Mouse (Mus musculus) common myeloid progenitor, adult 5-6 weeks (primary cell): ENCODE results near the gene Stx17. TPM values are rescaled to one million over a fixed set of nuclear protein-coding genes. Genes with fewer than 3 reads are reported as not detected.

Experiments used
- ATAC-seq: replicated peaks from 2 replicates; pipeline ENCODE4 v1.8.0; 2016; ENCODE audit warnings: low read depth, mild to moderate bottlenecking, moderate TSS enrichment, inconsistent platforms; ENCODE audit not compliant: poor library complexity, severe bottlenecking
- total RNA-seq: library from RNA; stranded (forward); fragments of 200-1000, 187-1606 nt; gene quantifications from 2 replicates; pipeline ENCODE4 v1.2.3, GENCODE M21; 2017

Gene Stx17
- total RNA-seq, 1 experiment from 2014 or later, result 30.3 TPM

DNA sequence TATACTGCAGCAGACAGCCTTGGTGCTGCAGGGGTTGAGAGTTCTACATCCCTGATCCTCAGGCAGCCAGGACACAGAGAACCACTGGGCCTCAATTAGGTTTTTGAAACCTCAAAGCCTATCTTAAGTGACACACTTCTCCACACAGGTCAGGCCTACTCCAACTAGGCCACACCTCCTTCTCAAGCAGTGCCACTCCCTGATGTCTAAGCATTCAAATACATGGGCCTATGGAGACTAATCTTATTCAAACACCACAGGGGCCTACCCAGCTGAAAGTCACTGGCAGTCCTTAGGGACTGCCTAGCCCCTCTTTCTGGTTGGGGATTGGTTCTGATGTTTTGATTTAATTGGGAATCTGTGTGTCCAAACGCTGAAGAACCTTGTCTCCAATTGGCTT is 31.1 kb downstream of the Stx17 start:
- ATAC-seq, result 0 out of 2 replicates have a peak, but pooled peaks have one; percentile 36

DNA sequence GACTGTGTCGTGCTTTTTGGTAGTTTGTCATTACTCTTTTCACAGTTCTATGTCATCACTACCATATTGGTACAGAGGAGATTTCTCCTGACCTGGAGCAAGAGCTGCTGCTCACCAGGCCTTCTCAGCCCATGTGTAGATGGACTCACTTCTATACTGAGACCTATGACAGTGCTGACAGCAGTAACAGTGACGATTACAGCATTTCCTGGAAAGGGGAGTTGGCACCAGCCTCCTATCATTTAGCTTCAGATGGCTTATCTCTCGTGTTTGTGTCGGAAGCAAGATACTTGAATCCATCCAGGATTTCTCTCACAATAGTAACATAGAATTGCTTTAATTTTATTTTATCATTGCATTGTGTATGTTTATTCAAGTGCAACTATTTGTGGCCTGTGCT is 35.7 kb downstream of the Stx17 start:
- ATAC-seq, result no peak

DNA sequence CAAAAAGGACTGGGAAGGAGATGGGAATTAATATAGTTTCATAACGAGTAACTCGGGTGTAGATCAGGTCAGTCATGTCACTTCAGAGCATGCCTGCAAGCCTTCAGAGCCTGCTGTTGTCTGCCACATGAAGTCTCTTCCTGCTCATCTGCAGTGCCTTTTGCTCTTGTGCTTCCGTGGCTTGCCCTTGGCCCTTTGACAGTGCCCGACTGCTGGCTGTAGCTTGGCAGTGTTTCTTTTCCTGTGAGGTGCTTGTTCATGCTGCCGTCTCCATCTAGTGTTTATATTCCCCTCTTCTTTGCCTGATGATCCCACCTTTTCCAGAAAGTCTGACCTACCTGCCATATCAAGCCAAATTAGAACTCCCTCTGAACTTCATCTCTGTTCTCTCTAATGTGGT is 39.1 kb downstream of the Stx17 start:
- ATAC-seq, result no peak

DNA sequence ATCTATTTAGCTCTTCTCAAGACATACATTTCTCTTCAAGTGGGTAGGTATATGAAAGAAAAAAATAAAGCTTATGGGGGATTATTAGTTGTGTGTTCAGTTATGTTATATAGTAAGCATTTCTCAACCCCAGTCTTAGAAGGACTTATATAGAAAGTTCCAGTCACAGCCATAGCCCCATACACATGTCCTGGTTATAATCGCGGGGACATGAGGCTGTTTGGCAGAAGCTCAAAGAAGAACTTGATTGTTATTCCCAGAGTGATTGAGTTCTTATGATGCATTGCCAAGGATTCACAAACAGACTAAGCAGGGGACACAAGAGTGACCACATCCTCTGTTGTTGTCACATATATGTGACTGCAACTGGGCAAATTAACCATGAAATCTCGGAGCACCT is 51.0 kb downstream of the Stx17 start:
- ATAC-seq, result no peak

DNA sequence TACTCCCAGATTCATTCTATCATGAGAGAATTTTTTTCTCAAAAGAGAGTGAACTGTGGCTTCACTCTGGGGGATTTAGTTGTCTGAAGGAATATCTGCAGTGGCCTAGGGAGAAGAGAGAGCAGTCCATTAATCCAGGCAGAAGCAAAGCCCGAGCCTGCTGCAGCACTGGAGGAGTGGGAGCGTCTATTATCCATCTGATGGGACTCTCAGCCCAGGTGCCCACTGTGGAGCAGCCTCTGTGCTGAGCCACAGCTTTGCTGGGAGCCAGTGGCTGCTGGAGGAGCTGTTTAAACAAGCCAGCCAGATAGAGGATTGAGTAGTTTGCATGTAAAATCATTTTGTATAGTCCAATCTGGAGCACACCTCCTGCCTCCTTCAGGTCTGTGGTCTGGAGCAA is 56.2 kb downstream of the Stx17 start:
- ATAC-seq, result no peak

DNA sequence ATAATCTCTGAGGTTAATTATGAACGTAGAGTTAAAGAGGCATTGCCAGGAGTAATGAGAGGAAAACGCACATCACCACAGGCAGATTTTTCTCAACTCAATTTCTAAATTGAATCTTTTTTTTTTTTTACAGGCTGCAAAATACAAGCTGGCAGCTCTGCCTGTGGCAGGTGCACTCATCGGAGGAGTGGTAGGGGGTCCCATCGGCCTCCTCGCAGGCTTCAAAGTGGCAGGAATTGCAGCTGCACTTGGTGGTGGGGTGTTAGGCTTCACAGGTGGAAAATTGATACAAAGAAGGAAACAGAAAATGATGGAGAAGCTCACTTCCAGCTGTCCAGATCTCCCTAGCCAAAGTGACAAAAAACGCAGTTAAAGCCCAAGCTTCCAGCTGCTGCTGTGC is 56.7 kb downstream of the Stx17 start:
- ATAC-seq, result no peak

DNA sequence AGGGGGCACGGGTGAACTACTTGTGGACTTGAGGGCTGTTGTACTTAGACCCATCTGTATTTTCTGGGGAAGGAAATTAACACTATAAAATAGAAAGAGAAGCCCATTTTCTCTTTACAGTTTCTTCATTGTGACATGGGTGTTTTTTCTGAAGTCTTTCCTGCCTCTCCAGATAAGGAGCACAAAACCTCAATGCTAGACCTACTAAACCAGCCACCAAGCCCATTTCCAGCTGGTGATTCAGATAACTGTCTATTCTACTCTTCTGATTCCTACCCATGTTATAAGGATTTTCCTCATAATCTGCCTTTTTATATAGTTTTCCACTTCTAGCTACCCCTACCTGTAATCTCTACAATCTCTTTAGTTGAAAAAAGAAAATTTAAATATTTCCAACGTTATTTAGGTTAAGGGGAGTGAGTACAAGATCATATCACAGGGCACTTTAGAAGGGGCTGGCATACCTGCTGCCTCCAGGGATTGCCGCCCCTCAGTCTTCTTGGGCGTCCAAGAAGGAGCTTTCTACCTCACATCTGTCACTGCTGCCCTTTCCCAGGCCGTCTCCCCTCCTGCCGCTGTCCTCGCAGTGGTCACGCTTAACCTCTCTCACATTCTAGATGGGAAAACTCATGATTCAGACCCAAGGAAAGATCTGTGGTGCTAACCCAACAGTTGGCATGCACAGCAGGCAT is 57.5 kb downstream of the Stx17 start:
- peak; percentile 97 for ATAC-seq

DNA sequence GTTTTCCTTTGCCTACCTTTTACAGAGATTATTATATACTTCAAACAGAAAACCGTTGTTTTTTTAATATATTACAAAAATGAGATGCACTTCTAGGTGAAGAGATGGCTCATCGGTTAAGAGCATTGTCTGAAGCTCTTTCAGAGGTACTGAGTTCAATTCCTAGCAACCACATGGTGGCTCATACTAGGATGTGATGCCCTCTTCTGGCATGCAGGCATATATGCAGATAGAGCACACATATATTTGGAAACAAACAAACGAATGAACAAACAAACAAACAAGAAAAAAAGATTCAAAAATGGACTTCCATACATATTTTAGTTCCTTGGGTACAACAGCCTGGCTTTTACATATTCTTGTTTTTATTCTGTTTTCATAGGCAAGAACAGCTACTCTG is 73.2 kb downstream of the Stx17 start:
- no peak for ATAC-seq

DNA sequence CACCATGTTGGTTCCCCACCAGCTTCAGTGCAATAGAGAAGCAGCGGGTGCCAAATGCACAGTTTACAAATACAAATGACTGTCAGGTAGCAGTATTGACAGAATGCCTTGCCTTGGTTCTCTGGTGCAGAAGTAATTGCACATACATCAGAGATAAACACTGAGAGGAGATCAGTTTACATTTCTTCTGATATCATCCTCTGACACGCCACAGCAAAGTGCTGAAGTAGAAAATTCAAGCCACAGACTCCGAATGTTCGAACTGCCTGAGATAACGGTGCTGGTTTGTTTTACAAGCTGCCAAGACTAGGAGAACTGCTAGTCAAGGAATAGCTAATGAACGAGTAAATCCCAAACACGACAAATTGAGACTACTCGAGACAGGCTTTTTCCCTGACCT is 73.7 kb downstream of the Stx17 start:
- ATAC-seq, result no peak

DNA sequence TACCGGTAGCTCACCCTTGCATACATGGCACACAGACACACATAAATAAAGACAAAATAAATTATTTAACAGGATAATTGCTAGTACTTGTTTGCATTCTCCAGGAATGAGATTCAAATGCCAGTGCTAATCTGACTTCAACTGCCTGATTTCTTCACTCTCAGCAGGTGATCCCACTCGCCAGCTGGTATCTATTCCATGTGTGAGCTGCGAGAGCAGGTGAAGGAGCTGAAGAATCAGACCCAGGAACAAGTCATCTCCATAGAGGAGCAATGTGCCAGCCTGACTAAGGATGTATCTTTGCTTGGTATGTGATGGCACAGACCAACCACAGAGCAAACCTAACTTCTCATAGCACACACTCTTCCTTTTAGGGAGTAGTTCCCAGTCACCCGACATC is 78.8 kb downstream of the Stx17 start:
- ATAC-seq, result no peak

DNA sequence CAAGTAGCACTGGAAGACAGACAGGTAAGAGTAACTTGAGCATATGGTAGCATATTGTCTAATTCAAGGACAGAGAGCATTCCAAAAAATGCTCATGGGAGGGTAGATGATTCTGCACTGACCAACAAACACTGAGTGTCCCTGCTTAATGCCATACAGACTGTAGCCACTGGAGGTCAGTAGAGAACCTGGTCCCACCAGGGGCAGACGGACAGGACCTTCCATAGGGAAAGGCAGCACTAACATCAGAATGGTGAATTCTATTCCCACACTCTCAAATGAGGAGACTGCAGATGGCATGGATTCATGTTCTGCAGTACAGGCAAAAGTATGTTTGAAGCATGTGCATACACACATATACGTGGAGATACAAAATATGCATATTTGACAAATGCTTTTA is 100.5 kb downstream of the Stx17 start:
- ATAC-seq, result peak; percentile 85; the same call in 1 of the 2 replicates

DNA sequence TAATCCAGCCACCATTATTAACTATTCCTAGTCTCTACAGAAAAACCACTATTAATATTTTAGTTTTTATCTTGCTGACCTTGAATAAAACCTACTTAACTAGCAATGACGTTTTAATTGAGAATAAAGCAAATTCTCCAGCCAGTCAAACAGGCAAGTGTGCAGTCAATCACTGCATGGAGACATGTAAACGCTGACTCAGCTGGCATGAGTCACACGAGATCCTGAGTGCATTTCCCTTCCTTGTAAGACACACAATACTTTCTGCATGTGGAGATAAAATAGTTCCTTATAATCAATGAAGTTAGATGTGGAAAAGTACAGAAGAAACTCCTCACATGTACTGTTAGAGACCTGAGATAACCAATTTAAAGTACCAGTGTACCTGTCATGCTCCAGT is 100.9 kb downstream of the Stx17 start:
- ATAC-seq, result no peak

DNA sequence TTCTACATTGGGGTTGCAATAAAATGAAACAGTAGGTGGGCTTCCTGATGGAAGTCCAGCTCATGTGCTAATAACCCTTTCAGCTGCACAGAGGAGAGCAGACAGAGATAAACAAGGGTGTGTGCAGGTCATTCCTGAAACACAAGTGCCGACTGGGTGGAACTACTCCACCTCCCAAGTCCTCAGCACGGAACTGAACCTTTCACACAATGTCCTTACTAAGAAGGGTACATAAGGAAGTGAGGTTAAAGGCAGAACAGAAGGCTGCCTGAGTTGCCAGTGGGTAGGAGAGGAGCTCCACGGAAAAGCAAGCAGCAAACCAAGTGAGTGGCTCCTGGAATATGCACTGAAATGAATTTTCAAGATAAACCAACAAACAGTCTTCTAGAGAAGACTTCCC is 102.1 kb downstream of the Stx17 start:
- ATAC-seq, result no peak

Other genes with a start within 250 kb of the Stx17 start
- 0.29 and 1.5 TPM in 2 replicates for gene Nr4a3, start 79.8 kb upstream of the Stx17 start, total RNA-seq
- 71.2 and 86.8 TPM in 2 replicates for gene Erp44, start 154.6 kb downstream of the Stx17 start, total RNA-seq
- gene Invs, start 154.8 kb downstream of the Stx17 start, total RNA-seq, result 10.9 and 11.5 TPM in 2 replicates